Mouse (Mus musculus) small intestine, adult 2 months (tissue): ENCODE measurements around the gene Gja5.

Experiments used
- CTCF ChIP-seq: fragments of 200-500 bp; IDR thresholded peaks from 2 replicates; pipeline ENCODE4 v1.5.1; 2012; ENCODE audit warnings: low read depth, mild to moderate bottlenecking, control low read depth, inconsistent platforms, low read length, moderate library complexity, mixed read lengths; ENCODE audit not compliant: insufficient replicate concordance, insufficient read length; ENCODE audit errors: extremely low read depth
- POLR2A ChIP-seq: fragments of 200-500 bp; IDR thresholded peaks from 2 replicates; pipeline ENCODE4 v1.6.1; 2012; ENCODE audit warnings: low read depth, mild to moderate bottlenecking, control low read depth, inconsistent platforms, low read length, moderate library complexity

GRCm38 (mm10) chr3:96978469-96978868 is 74.0 kb downstream of the Gja5 start:
- TF ChIP-seq CTCF, result no peak
- no peak for TF ChIP-seq POLR2A
